Mouse (Mus musculus) heart, embryonic 14.5 days (tissue): ENCODE data around the gene Zpbp2. TPM values are rescaled to one million over a fixed set of nuclear protein-coding genes. Genes with fewer than 3 reads are reported as not detected.
A peak's percentile ranks its signal among the peaks of the same experiment; 100 is the strongest.

Source experiments
- ATAC-seq: fragments of 200-750 bp; cut with Nextera tagmentation; 2 replicates; pipeline ENCODE4 v1.8.0; 2017; ENCODE audit warnings: low read depth, moderate TSS enrichment; ENCODE audit not compliant: insufficient number of reproducible peaks, insufficient read depth, low FRiP score
- H3K27ac ChIP-seq, 2 experiments: fragments of 200-500 bp in 1 of 2; fragments of 300-500 bp in 1 of 2; sonication (generic) in 1 of 2; replicated peaks in 1 of 2; 2 replicates each; pipeline ENCODE4 v1.5.1; 2012 to 2014; ENCODE audit warnings: low read depth in 2 of 2, low read length in 2 of 2, control low read depth in 1 of 2, mild to moderate bottlenecking in 1 of 2, mixed read lengths in 1 of 2; ENCODE audit not compliant: control insufficient read depth in 1 of 2, insufficient read depth in 1 of 2
- H3K27me3 ChIP-seq: fragments of 300-500 bp; sonication (generic); 2 replicates; pipeline ENCODE4 v1.6.1; 2014; ENCODE audit warnings: mild to moderate bottlenecking, low read length, control low read depth; ENCODE audit not compliant: control insufficient read depth, insufficient read depth
- H3K36me3 ChIP-seq: fragments of 300-500 bp; sonication (generic); 2 replicates; pipeline ENCODE4 v1.6.1; 2014; ENCODE audit warnings: mild to moderate bottlenecking, control low read depth, low read length, mixed read lengths; ENCODE audit not compliant: control insufficient read depth, insufficient read depth
- H3K4me1 ChIP-seq, 2 experiments: fragments of 200-500 bp in 1 of 2; fragments of 300-500 bp in 1 of 2; sonication (generic) in 1 of 2; 2 replicates each; pipeline ENCODE4 v1.6.1; 2012 to 2014; ENCODE audit warnings: low read length in 2 of 2, control low read depth in 1 of 2, mixed read lengths in 1 of 2; ENCODE audit not compliant: control insufficient read depth in 2 of 2, insufficient read depth in 2 of 2
- H3K4me2 ChIP-seq: fragments of 300-500 bp; sonication (generic); 2 replicates; pipeline ENCODE4 v1.6.1; 2014; ENCODE audit warnings: mild to moderate bottlenecking, low read length
- H3K4me3 ChIP-seq, 2 experiments: fragments of 200-500 bp in 1 of 2; fragments of 300-500 bp in 1 of 2; sonication (generic) in 1 of 2; 2 replicates each; pipeline ENCODE4 v1.5.1; 2012 to 2014; ENCODE audit warnings: low read length in 2 of 2, mild to moderate bottlenecking in 2 of 2, control low read depth in 1 of 2, low read depth in 1 of 2, moderate library complexity in 1 of 2; ENCODE audit not compliant: control insufficient read depth in 1 of 2, insufficient read depth in 1 of 2
- H3K9ac ChIP-seq: fragments of 300-500 bp; sonication (generic); 2 replicates; pipeline ENCODE4 v1.6.1; 2014; ENCODE audit warnings: mild to moderate bottlenecking, low read length
- H3K9me3 ChIP-seq: fragments of 300-500 bp; sonication (generic); 2 replicates; pipeline ENCODE4 v1.6.1; 2016; ENCODE audit warnings: low read length, control low read depth; ENCODE audit not compliant: control insufficient read depth
- WGBS: fragments of 180-500 bp; shearing (Covaris S2); extraction: QIAGEN DNeasy Blood & Tissue Kit; methylation state at CpG from one replicate; pipeline ENCODE4 v1.1.7; 2014; 5-methylcytosine and 5-hydroxymethylcytosine counted together
- polyA plus RNA-seq: library from polyadenylated mRNA; unstranded; fragments of >200 nt; fragmentation: Nextera tagmentation; extraction: Ambion mirVana; gene quantifications from 2 replicates; pipeline ENCODE4 v1.2.1, GENCODE M21; 2014

Zpbp2 gene
- polyA plus RNA-seq, result 0.16 and 0.47 TPM in 2 replicates

GRCm38 (mm10) chr11:98550975-98551828 is at the start of gene Zpbp2:
Zpbp2 (plus strand) TSS chr11:98551097.
- peak; percentile 94 for ATAC-seq
- Histone ChIP-seq H3K4me3 (peak within 1 kb of the TSS; percentile 82 to 96), H3K27ac (peak within 1 kb of the TSS; percentile 75 to 78), H3K4me2 (peak within 1 kb of the TSS; percentile 86), H3K4me1 (peaks cover 6 to 10% of the 10 kb centered on the region in 2 experiments; a peak in 3 of 4 replicates), H3K36me3 (no peaks in the 10 kb centered on the region), H3K27me3 (peaks cover 43% of the 10 kb centered on the region), H3K9ac (peak within 1 kb of the TSS; percentile 72), H3K9me3 (no peaks in the 10 kb centered on the region)
- 1% methylated on average over 51 of the region's 51 CpGs for WGBS

- Histone ChIP-seq H3K36me3 (no peaks in the 10 kb centered on the region), H3K4me3 (no peak overlapping the region), H3K4me2 (no peak overlapping the region), H3K4me1 (peaks cover 3 to 4% of the 10 kb centered on the region in 2 experiments), H3K9me3 (no peaks in the 10 kb centered on the region), H3K27ac (no peak overlapping the region), H3K9ac (no peak overlapping the region), H3K27me3 (no peaks in the 10 kb centered on the region)
- 65% methylated on average over 3 of the region's 3 CpGs for WGBS
- ATAC-seq, result no peak
Observed at GRCm38 (mm10) chr11:98504926-98505325, 46.0 kb upstream of the Zpbp2 start.

DNA sequence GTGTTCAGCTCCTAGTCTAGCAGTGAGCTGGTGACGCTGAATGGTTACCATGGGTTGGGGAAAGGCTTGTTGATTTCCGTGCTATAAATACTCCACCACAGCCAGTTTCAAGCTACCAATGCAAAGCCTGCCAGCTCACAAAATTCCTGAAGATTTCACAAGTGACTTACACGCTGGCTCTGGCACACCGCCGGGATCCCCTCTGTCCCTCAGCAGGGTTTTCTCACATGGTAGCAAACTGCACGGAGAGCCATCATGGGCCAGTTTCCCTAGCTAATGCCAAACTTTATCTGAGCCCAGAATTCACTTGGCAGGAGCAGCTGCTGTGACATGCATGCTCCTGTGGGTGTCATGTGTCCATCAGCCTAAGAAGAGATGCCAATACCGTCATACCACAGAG is 41.5 kb upstream of the Zpbp2 start:
- Histone ChIP-seq H3K4me3 (no peak overlapping the region), H3K36me3 (no peaks in the 10 kb centered on the region), H3K4me2 (peak overlapping the region; percentile 7; the same call in 1 of the 2 replicates), H3K27ac (peak overlapping the region; percentile 69 to 72), H3K27me3 (no peaks in the 10 kb centered on the region), H3K4me1 (peaks cover 8% of the 10 kb centered on the region in 2 experiments), H3K9me3 (no peaks in the 10 kb centered on the region), H3K9ac (no peak overlapping the region)
- peak; percentile 79 for ATAC-seq
- 32% methylated on average over 7 of the region's 7 CpGs for WGBS

DNA sequence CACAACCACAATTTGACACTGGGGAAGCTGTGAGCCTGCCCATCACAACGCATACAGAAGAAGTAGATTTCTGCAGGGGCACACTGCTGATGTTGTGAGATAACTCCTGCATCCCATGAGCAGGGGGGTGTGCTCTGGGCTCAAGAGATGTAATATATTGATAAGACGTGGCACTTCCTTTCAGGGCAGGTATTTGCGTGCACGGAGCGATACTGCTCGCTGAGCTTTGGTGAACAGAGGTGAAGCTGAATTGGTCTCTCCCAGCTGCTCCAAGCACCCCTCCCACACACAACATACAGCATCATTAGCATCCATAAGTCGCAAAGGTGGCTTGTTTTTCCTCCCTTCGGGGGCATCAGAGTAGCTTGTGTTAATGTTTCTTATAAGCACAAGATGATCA is 40.8 kb upstream of the Zpbp2 start:
- Histone ChIP-seq H3K27ac (peak overlapping the region in 1 of 2 experiments; percentile 69; a peak in 2 of 4 replicates), H3K4me2 (no peak overlapping the region)
- WGBS, result 77% methylated on average over 8 of the region's 8 CpGs

DNA sequence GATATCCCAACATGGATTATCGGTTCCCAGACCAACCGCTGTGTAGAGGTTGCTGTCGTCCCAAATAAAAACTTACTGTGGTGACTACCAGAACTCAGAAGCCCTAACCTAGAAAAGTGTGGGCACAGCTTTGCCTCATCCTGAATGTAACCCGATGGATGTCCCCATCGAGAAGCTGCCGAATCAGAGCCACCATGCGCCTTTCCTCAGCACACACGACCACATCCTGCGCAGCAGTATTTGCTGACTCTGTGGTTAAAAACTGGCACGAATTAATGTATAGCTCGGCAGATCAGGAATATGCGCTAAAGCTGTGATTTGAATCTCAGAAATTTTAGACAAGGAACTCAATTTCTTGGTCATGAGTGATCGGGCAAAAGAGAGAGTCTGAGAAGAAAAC is 38.0 kb upstream of the Zpbp2 start:
- no peak overlapping the region for H3K4me2 ChIP-seq
- no peaks in the 10 kb centered on the region for H3K27me3 ChIP-seq
- H3K9me3 ChIP-seq, result no peaks in the 10 kb centered on the region
- H3K4me1 ChIP-seq, result peaks cover 8% of the 10 kb centered on the region in 2 experiments
- H3K36me3 ChIP-seq, result no peaks in the 10 kb centered on the region
- ATAC-seq, result no peak
- 89% methylated on average over 13 of the region's 13 CpGs for WGBS
- no peak overlapping the region for H3K4me3 ChIP-seq
- no peak overlapping the region for H3K9ac ChIP-seq
- H3K27ac ChIP-seq, result no peak overlapping the region

More for the DNA sequence above, 40.8 kb upstream of the Zpbp2 start:
- H3K36me3 ChIP-seq, result no peaks in the 10 kb centered on the region
- no peaks in the 10 kb centered on the region for H3K27me3 ChIP-seq
- H3K4me3 ChIP-seq, result no peak overlapping the region
- H3K4me1 ChIP-seq, result peaks cover 8% of the 10 kb centered on the region in 2 experiments
- no peaks in the 10 kb centered on the region for H3K9me3 ChIP-seq
- no peak overlapping the region for H3K9ac ChIP-seq
- ATAC-seq, result no peak

DNA sequence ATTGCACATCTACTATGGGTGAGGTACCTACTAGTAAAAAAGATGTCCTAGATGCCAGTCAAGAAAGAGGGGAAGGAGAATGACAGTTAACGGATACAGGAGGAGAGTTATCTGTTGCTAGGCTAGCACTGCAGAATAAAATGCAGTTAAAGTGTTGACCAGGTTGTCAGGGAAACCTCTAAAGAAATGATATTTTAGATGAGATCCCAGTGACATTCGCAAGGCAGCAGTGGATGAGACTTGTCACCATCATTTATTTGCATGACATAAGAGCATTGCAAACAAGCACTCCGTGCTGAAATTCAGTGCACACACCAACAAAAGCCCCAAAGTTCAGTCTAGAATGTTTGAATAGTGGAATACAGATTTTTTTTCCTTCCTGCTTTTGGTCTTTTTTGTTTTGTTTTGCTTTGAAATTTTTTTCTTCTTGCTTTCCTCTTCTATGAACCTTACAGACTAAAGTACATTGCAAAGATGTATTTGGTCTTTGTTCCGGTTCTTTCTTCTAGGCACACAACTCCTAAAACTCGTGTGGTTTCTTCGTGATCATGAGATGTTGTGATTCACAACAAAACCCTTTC is 37.5 kb upstream of the Zpbp2 start:
- Histone ChIP-seq H3K27me3 (no peaks in the 10 kb centered on the region), H3K4me1 (peaks cover 8% of the 10 kb centered on the region in 2 experiments), H3K36me3 (no peaks in the 10 kb centered on the region), H3K9me3 (no peaks in the 10 kb centered on the region), H3K4me3 (no peak overlapping the region), H3K9ac (no peak overlapping the region), H3K4me2 (no peak overlapping the region), H3K27ac (no peak overlapping the region)
- 74% methylated on average over 6 of the region's 6 CpGs for WGBS
- ATAC-seq, result no peak

DNA sequence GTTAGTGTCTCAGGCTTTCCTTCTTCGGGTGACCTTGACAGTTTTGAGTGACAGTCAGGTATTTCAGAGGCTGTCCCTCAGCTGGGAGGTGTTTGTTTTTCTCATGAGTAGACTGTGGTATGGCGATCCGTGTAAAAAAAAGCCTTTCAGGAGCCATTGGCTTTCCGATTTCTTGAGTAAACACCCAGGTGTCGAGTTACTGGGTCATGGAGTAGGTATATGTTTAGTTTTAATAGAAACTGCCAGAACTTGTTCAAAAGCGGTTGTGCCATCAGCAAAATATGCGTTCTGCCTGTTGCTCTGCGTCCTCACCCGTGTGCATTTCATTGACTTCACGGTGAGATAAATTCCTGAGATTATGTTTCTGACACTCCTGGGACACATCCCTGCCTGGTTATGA is 30.4 kb upstream of the Zpbp2 start:
- Histone ChIP-seq H3K4me1 (no peaks in the 10 kb centered on the region), H3K27ac (no peak overlapping the region), H3K4me2 (no peak overlapping the region), H3K4me3 (no peak overlapping the region), H3K9ac (no peak overlapping the region), H3K27me3 (no peaks in the 10 kb centered on the region), H3K9me3 (no peaks in the 10 kb centered on the region), H3K36me3 (no peaks in the 10 kb centered on the region)
- 48% methylated on average over 10 of the region's 10 CpGs for WGBS
- ATAC-seq, result no peak
